Mouse (Mus musculus): ENCODE results near the gene Rnf121. TPM values are rescaled to one million over a fixed set of nuclear protein-coding genes. Genes with fewer than 3 reads are reported as not detected.

The Rnf121 gene
- polyA plus RNA-seq (2015; fragmentation: Illumina TruSeq; extraction: RNeasy Lipid Tissue Mini Kit (QIAGEN cat#74804); ENCODE audit: insufficient read depth, low read depth, low replicate concordance): 7.9 TPM

DNA sequence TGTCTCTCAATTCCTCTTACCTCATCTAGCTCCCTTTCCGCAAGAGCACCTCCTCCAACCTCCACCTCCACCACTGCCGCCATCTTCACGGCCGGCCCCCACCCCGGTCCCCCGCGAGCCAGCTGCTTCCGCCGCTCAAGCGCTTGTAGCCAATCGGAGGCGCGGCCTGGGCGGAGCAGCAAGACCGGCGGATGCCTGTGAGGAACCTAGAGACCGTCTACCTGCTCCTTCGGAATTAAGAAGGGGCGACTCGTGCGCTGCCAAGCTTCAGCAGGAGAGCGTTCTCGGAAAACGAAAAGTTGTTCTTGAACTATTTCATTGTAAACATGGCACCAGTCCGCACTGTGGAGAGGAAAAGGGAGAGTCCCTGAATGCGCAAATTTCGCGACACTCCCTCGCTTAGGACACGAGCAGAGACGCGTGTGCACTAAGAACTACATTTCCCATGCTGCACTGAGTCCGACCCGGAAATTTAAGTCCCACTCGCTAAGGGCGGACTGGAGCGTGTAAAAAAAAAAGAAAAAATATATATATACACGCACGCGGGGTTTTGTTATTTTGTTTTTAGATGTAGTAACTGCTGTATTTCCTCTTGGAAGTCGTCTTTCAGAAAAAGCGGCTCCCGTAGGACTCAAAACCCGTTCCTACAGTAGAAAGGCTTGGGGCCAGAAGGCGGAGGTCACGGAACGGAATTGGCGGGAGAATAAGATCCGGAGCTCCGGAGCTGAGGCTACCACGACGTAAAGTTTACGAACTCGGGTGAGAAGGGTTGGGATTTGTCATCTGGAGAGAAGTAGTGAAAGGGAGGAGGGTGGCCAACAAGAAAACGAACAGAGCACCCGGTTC lies at the start of gene Rnf121, which contains the start of the genes Xndc1 and Xntrpc:
TSS of gene Rnf121 (minus strand) at position 424 of the 846 bp plus-strand sequence.
TSS of gene Xndc1 (plus strand) at position 466 of the 846 bp plus-strand sequence.
TSS of gene Xntrpc (plus strand) at position 668 of the 846 bp plus-strand sequence.

DNA sequence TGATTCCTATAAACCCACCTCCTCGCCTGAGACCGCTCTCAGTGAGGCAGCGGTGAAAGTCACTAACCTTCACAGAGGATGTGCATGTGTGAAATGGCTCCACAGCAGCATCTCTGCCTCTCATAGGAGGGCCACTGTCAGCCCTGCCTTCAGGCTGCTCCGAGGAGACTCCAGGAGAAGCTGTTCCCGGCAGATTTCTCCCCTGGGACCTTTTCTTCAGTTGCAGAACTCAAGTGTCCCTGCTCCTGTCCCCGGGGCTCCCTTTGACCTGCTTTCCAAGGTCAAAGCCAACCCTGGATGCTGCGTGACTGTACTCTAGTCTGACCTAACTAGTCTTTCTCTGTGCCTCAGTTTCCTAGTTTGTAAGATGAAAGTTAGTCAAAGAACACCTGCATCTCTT lies 43.9 kb upstream of the Rnf121 start, which contains the start of gene Art5:
TSS of gene Art5 (minus strand) at position 319 of the 400 bp plus-strand sequence.

GRCm38 (mm10) chr7:102101487-102101886 lies 36.2 kb upstream of the Rnf121 start, which contains the start of gene Art1:
Gene Art1 (plus strand): TSS chr7:102101743.

GRCm38 (mm10) chr7:102082816-102083215 lies 17.5 kb upstream of the Rnf121 start, which contains the start of gene Trpc2:
Gene Trpc2 (plus strand): TSS chr7:102083116.

DNA sequence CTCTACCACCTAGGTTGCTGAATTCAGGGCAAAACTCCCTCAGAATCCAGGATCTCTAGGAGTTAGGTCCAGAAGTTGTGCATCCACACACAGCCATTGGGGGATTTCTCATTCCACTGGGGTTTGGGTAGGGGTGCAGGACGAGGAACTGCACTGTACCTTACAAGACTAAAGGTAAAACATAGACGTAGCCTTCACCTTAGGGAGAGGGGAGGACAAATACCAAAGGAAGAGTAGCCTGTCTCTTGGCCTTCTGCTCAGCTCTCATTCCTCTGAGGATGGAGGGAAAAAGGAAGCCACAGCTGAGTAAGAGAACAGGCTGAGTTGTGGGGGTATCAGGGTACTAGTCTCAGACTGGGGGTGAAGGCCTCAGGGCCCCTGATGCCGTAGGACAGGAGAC lies 46.7 kb downstream of the Rnf121 start, which contains the start of gene Il18bp:
TSS of gene Il18bp (minus strand) at position 101 of the 400 bp plus-strand sequence.

Other genes starting within 250 kb of the Rnf121 start
- not detected for gene Phox2a, start 247.2 kb downstream of the Rnf121 start, polyA plus RNA-seq (2015; fragmentation: Illumina TruSeq; extraction: RNeasy Lipid Tissue Mini Kit (QIAGEN cat#74804); ENCODE audit: insufficient read depth, low read depth, low replicate concordance)
- gene Inppl1, start 227.2 kb downstream of the Rnf121 start, polyA plus RNA-seq (2015; fragmentation: Illumina TruSeq; extraction: RNeasy Lipid Tissue Mini Kit (QIAGEN cat#74804); ENCODE audit: insufficient read depth, low read depth, low replicate concordance): 24.1 TPM
- gene Folr2, start 208.3 kb downstream of the Rnf121 start, polyA plus RNA-seq (2015; fragmentation: Illumina TruSeq; extraction: RNeasy Lipid Tissue Mini Kit (QIAGEN cat#74804); ENCODE audit: insufficient read depth, low read depth, low replicate concordance): 7.3 TPM
- gene Anapc15, start 201.8 kb downstream of the Rnf121 start, polyA plus RNA-seq (2015; fragmentation: Illumina TruSeq; extraction: RNeasy Lipid Tissue Mini Kit (QIAGEN cat#74804); ENCODE audit: insufficient read depth, low read depth, low replicate concordance): 6.8 TPM
- 2.5 TPM for gene Folr1, start 194.7 kb downstream of the Rnf121 start, polyA plus RNA-seq (2015; fragmentation: Illumina TruSeq; extraction: RNeasy Lipid Tissue Mini Kit (QIAGEN cat#74804); ENCODE audit: insufficient read depth, low read depth, low replicate concordance)
- 21.4 TPM for gene Lamtor1, start 159.6 kb downstream of the Rnf121 start, polyA plus RNA-seq (2015; fragmentation: Illumina TruSeq; extraction: RNeasy Lipid Tissue Mini Kit (QIAGEN cat#74804); ENCODE audit: insufficient read depth, low read depth, low replicate concordance)
- gene Tomt, start 159.1 kb downstream of the Rnf121 start, polyA plus RNA-seq (2015; fragmentation: Illumina TruSeq; extraction: RNeasy Lipid Tissue Mini Kit (QIAGEN cat#74804); ENCODE audit: insufficient read depth, low read depth, low replicate concordance): not detected
- gene Lrrc51, start 131.6 kb downstream of the Rnf121 start, polyA plus RNA-seq (2015; fragmentation: Illumina TruSeq; extraction: RNeasy Lipid Tissue Mini Kit (QIAGEN cat#74804); ENCODE audit: insufficient read depth, low read depth, low replicate concordance): 12.1 TPM
- 26.7 TPM for gene Numa1, start 131.4 kb downstream of the Rnf121 start, polyA plus RNA-seq (2015; fragmentation: Illumina TruSeq; extraction: RNeasy Lipid Tissue Mini Kit (QIAGEN cat#74804); ENCODE audit: insufficient read depth, low read depth, low replicate concordance)
- 5.5 TPM for gene Il18bp, start 46.8 kb downstream of the Rnf121 start, polyA plus RNA-seq (2015; fragmentation: Illumina TruSeq; extraction: RNeasy Lipid Tissue Mini Kit (QIAGEN cat#74804); ENCODE audit: insufficient read depth, low read depth, low replicate concordance)
- gene Xndc1, start within 50 bp of the Rnf121 start, polyA plus RNA-seq (2015; fragmentation: Illumina TruSeq; extraction: RNeasy Lipid Tissue Mini Kit (QIAGEN cat#74804); ENCODE audit: insufficient read depth, low read depth, low replicate concordance): 7.2 TPM
- 1.0 TPM for gene Xntrpc, start 244 bp upstream of the Rnf121 start, polyA plus RNA-seq (2015; fragmentation: Illumina TruSeq; extraction: RNeasy Lipid Tissue Mini Kit (QIAGEN cat#74804); ENCODE audit: insufficient read depth, low read depth, low replicate concordance)
- gene Trpc2, start 17.6 kb upstream of the Rnf121 start, polyA plus RNA-seq (2015; fragmentation: Illumina TruSeq; extraction: RNeasy Lipid Tissue Mini Kit (QIAGEN cat#74804); ENCODE audit: insufficient read depth, low read depth, low replicate concordance): not detected
- not detected for gene Art1, start 36.3 kb upstream of the Rnf121 start, polyA plus RNA-seq (2015; fragmentation: Illumina TruSeq; extraction: RNeasy Lipid Tissue Mini Kit (QIAGEN cat#74804); ENCODE audit: insufficient read depth, low read depth, low replicate concordance)
- not detected for gene Art5, start 44.0 kb upstream of the Rnf121 start, polyA plus RNA-seq (2015; fragmentation: Illumina TruSeq; extraction: RNeasy Lipid Tissue Mini Kit (QIAGEN cat#74804); ENCODE audit: insufficient read depth, low read depth, low replicate concordance)
- gene Chrna10, start 51.4 kb upstream of the Rnf121 start, polyA plus RNA-seq (2015; fragmentation: Illumina TruSeq; extraction: RNeasy Lipid Tissue Mini Kit (QIAGEN cat#74804); ENCODE audit: insufficient read depth, low read depth, low replicate concordance): not detected
- gene Nup98, start 144.7 kb upstream of the Rnf121 start, polyA plus RNA-seq (2015; fragmentation: Illumina TruSeq; extraction: RNeasy Lipid Tissue Mini Kit (QIAGEN cat#74804); ENCODE audit: insufficient read depth, low read depth, low replicate concordance): 6.5 TPM
- gene Pgap2, start 144.7 kb upstream of the Rnf121 start, polyA plus RNA-seq (2015; fragmentation: Illumina TruSeq; extraction: RNeasy Lipid Tissue Mini Kit (QIAGEN cat#74804); ENCODE audit: insufficient read depth, low read depth, low replicate concordance): 12.6 TPM
- gene Rhog, start 190.6 kb upstream of the Rnf121 start, polyA plus RNA-seq (2015; fragmentation: Illumina TruSeq; extraction: RNeasy Lipid Tissue Mini Kit (QIAGEN cat#74804); ENCODE audit: insufficient read depth, low read depth, low replicate concordance): 16.1 TPM
- 9.1 TPM for gene Stim1, start 202.3 kb upstream of the Rnf121 start, polyA plus RNA-seq (2015; fragmentation: Illumina TruSeq; extraction: RNeasy Lipid Tissue Mini Kit (QIAGEN cat#74804); ENCODE audit: insufficient read depth, low read depth, low replicate concordance)